Mouse (Mus musculus): ENCODE data around the gene Ccdc97.
"Not testable (repeated sequence)": the region's sequence is repeated elsewhere in the genome, so short reads cannot be mapped to it uniquely, and the experiment has no call there.

Ccdc97 gene

GRCm38 (mm10) chr7:25718788-25719417 is at the start of gene Ccdc97:
Ccdc97 (minus strand) TSS chr7:25719088.
- in situ Hi-C loops (cut with MboI) = no loop called here

GRCm38 (mm10) chr7:25768229-25768628 is 49.3 kb upstream of the Ccdc97 start:
- in situ Hi-C loops (cut with MboI) = no loop called here

- in situ Hi-C loops (cut with MboI) = no loop called here
Measured at GRCm38 (mm10) chr7:25766108-25766507, 47.2 kb upstream of the Ccdc97 start.

GRCm38 (mm10) chr7:25764221-25764620 is 45.3 kb upstream of the Ccdc97 start:
- in situ Hi-C loops (cut with MboI) = no loop called here

- in situ Hi-C loops (cut with MboI) = no loop called here
Measured at GRCm38 (mm10) chr7:25763678-25764077, 44.8 kb upstream of the Ccdc97 start.

GRCm38 (mm10) chr7:25761354-25761753 is 42.5 kb upstream of the Ccdc97 start:
- in situ Hi-C loops (cut with MboI) = no loop called here

GRCm38 (mm10) chr7:25756011-25756410 is 37.1 kb upstream of the Ccdc97 start:
- in situ Hi-C loops (cut with MboI) = loop anchor here (5.0 kb wide), 1 partner anchor 51 kb away; no protein-coding TSS in a partner anchor

GRCm38 (mm10) chr7:25755468-25755833 is 36.6 kb upstream of the Ccdc97 start:
- in situ Hi-C loops (cut with MboI) = loop anchor here (5.0 kb wide), 1 partner anchor 52 kb away; no protein-coding TSS in a partner anchor

GRCm38 (mm10) chr7:25754738-25755467 is 36.0 kb upstream of the Ccdc97 start, which contains the start of gene Hnrnpul1:
Hnrnpul1 (minus strand) TSS chr7:25754757.
- in situ Hi-C loops (cut with MboI) = loop anchor here (5.0 kb wide), 1 partner anchor 52 kb away; no protein-coding TSS in a partner anchor

- in situ Hi-C loops (cut with MboI) = no loop called here
Measured at GRCm38 (mm10) chr7:25754439-25754737, 35.5 kb upstream of the Ccdc97 start.

- in situ Hi-C loops (cut with MboI) = no loop called here
Measured at GRCm38 (mm10) chr7:25753643-25754438, 35.0 kb upstream of the Ccdc97 start.

GRCm38 (mm10) chr7:25753076-25753475 is 34.2 kb upstream of the Ccdc97 start:
- in situ Hi-C loops (cut with MboI) = no loop called here

GRCm38 (mm10) chr7:25746844-25747243 is 28.0 kb upstream of the Ccdc97 start:
- in situ Hi-C loops (cut with MboI) = no loop called here

- in situ Hi-C loops (cut with MboI) = no loop called here
Measured at GRCm38 (mm10) chr7:25738277-25738676, 19.4 kb upstream of the Ccdc97 start.

- in situ Hi-C loops (cut with MboI) = no loop called here
Measured at GRCm38 (mm10) chr7:25736920-25737319, 18.0 kb upstream of the Ccdc97 start.

- in situ Hi-C loops (cut with MboI) = no loop called here
Measured at GRCm38 (mm10) chr7:25734991-25735390, 16.1 kb upstream of the Ccdc97 start.

- in situ Hi-C loops (cut with MboI) = no loop called here
Measured at GRCm38 (mm10) chr7:25731294-25732055, 12.6 kb upstream of the Ccdc97 start.

- in situ Hi-C loops (cut with MboI) = no loop called here
Measured at GRCm38 (mm10) chr7:25729862-25730261, 11.0 kb upstream of the Ccdc97 start.

- in situ Hi-C loops (cut with MboI) = no loop called here
Measured at GRCm38 (mm10) chr7:25729396-25729795, 10.5 kb upstream of the Ccdc97 start.

GRCm38 (mm10) chr7:25727800-25728199 is 8.9 kb upstream of the Ccdc97 start:
- in situ Hi-C loops (cut with MboI) = no loop called here

- in situ Hi-C loops (cut with MboI) = no loop called here
Measured at GRCm38 (mm10) chr7:25725886-25726285, 7.0 kb upstream of the Ccdc97 start.

GRCm38 (mm10) chr7:25721776-25722175 is 2.9 kb upstream of the Ccdc97 start:
- in situ Hi-C loops (cut with MboI) = not testable (repeated sequence)
